Mouse (Mus musculus): ENCODE measurements around the gene 1700102P08Rik. TPM values are rescaled to one million over a fixed set of nuclear protein-coding genes. Genes with fewer than 3 reads are reported as not detected.

The 1700102P08Rik gene
- polyA plus RNA-seq, 1 experiment, result 0.30 TPM

- WGBS, result 78% methylated on average over 8 of the region's 8 CpGs
- no peak for DNase-seq (ENCODE audit: low read depth, low spot score)
Measured at GRCm38 (mm10) chr9:108404451-108404850, 11.8 kb downstream of the 1700102P08Rik start.

- no peak for DNase-seq (ENCODE audit: low read depth, low spot score)
- 85% methylated on average over 4 of the region's 4 CpGs for WGBS
Measured at GRCm38 (mm10) chr9:108409535-108409934, 16.9 kb downstream of the 1700102P08Rik start.

- DNase-seq (ENCODE audit: low read depth, low spot score), result no peak
- WGBS, result 82% methylated on average over 9 of the region's 9 CpGs
Measured at GRCm38 (mm10) chr9:108411381-108411942, 18.9 kb downstream of the 1700102P08Rik start.

- DNase-seq (ENCODE audit: low read depth, low spot score), result no peak
- 67% methylated on average over 1 of the region's 1 CpGs for WGBS
Measured at GRCm38 (mm10) chr9:108412221-108412620, 19.6 kb downstream of the 1700102P08Rik start.

GRCm38 (mm10) chr9:108428384-108428783, 35.8 kb downstream of the 1700102P08Rik start, which contains the start of gene Ccdc36:
Ccdc36 (minus strand) TSS chr9:108428484.
- DNase-seq (ENCODE audit: low read depth, low spot score), result no peak

GRCm38 (mm10) chr9:108431431-108432067, 38.9 kb downstream of the 1700102P08Rik start:
- no peak for DNase-seq (ENCODE audit: low read depth, low spot score)
- 51% methylated on average over 32 of the region's 32 CpGs for WGBS

GRCm38 (mm10) chr9:108436182-108436581, 43.6 kb downstream of the 1700102P08Rik start, which contains the start of gene BC048562:
BC048562 (plus strand) TSS chr9:108436482.
- no peak for DNase-seq (ENCODE audit: low read depth, low spot score)
- WGBS, result 77% methylated on average over 3 of the region's 3 CpGs

GRCm38 (mm10) chr9:108439176-108439575, 46.6 kb downstream of the 1700102P08Rik start:
- no peak for DNase-seq (ENCODE audit: low read depth, low spot score)
- 77% methylated on average over 6 of the region's 6 CpGs for WGBS

GRCm38 (mm10) chr9:108440485-108440884, 47.9 kb downstream of the 1700102P08Rik start:
- 68% methylated on average over 5 of the region's 5 CpGs for WGBS
- DNase-seq (ENCODE audit: low read depth, low spot score), result no peak

GRCm38 (mm10) chr9:108441236-108441919, 48.8 kb downstream of the 1700102P08Rik start:
- WGBS, result 76% methylated on average over 11 of the region's 11 CpGs
- DNase-seq (ENCODE audit: low read depth, low spot score), result no peak

GRCm38 (mm10) chr9:108445125-108445524, 52.5 kb downstream of the 1700102P08Rik start:
- no peak for DNase-seq (ENCODE audit: low read depth, low spot score)
- 55% methylated on average over 9 of the region's 9 CpGs for WGBS

GRCm38 (mm10) chr9:108449860-108450259, 57.3 kb downstream of the 1700102P08Rik start:
- WGBS, result 68% methylated on average over 4 of the region's 4 CpGs
- DNase-seq (ENCODE audit: low read depth, low spot score), result no peak

- 74% methylated on average over 21 of the region's 21 CpGs for WGBS
- no peak for DNase-seq (ENCODE audit: low read depth, low spot score)
Measured at GRCm38 (mm10) chr9:108450292-108451169, 57.9 kb downstream of the 1700102P08Rik start.

- 82% methylated on average over 6 of the region's 6 CpGs for WGBS
- no peak for DNase-seq (ENCODE audit: low read depth, low spot score)
Measured at GRCm38 (mm10) chr9:108451170-108451493, 58.5 kb downstream of the 1700102P08Rik start.

- DNase-seq (ENCODE audit: low read depth, low spot score), result no peak
- WGBS, result 64% methylated on average over 6 of the region's 6 CpGs
Measured at GRCm38 (mm10) chr9:108451519-108452160, 59.0 kb downstream of the 1700102P08Rik start.

GRCm38 (mm10) chr9:108452291-108452906, 59.8 kb downstream of the 1700102P08Rik start:
- DNase-seq (ENCODE audit: low read depth, low spot score), result peak; percentile 58
- under 1% methylated on average over 39 of the region's 40 CpGs for WGBS

GRCm38 (mm10) chr9:108452911-108453310, 60.3 kb downstream of the 1700102P08Rik start:
- DNase-seq (ENCODE audit: low read depth, low spot score), result no peak
- 49% methylated on average over 6 of the region's 6 CpGs for WGBS

GRCm38 (mm10) chr9:108453458-108453857, 60.9 kb downstream of the 1700102P08Rik start:
- 68% methylated on average over 4 of the region's 4 CpGs for WGBS
- DNase-seq (ENCODE audit: low read depth, low spot score), result no peak

- DNase-seq (ENCODE audit: low read depth, low spot score), result no peak
- WGBS, result 86% methylated on average over 6 of the region's 6 CpGs
Measured at GRCm38 (mm10) chr9:108454429-108454828, 61.8 kb downstream of the 1700102P08Rik start.
